Mouse (Mus musculus) left cerebral cortex, adult 11 months (tissue): Measurements from ENCODE around the gene Ppara.
"Not testable (repeated sequence)": the region's sequence is repeated elsewhere in the genome, so short reads cannot be mapped to it uniquely, and the experiment has no call there.

ENCODE experiments used
- DNase-seq: peaks from one replicate; pipeline ENCODE4 v3.0.0; 2022; ENCODE audit warnings: low spot score

The Ppara gene

GRCm38 (mm10) chr15:85757768-85758167, 23.0 kb downstream of the Ppara start:
- DNase-seq = no peak

GRCm38 (mm10) chr15:85762761-85763160, 28.0 kb downstream of the Ppara start:
- DNase-seq = no peak

GRCm38 (mm10) chr15:85765022-85765421, 30.2 kb downstream of the Ppara start:
- no peak for DNase-seq

GRCm38 (mm10) chr15:85766677-85767076, 31.9 kb downstream of the Ppara start:
- DNase-seq = no peak

GRCm38 (mm10) chr15:85768991-85769390, 34.2 kb downstream of the Ppara start:
- no peak for DNase-seq

- no peak for DNase-seq
Measured at GRCm38 (mm10) chr15:85771306-85772121, 36.7 kb downstream of the Ppara start.

GRCm38 (mm10) chr15:85772146-85772740, 37.5 kb downstream of the Ppara start:
- DNase-seq = no peak

- no peak for DNase-seq
Measured at GRCm38 (mm10) chr15:85774419-85774818, 39.6 kb downstream of the Ppara start.

GRCm38 (mm10) chr15:85775001-85775400, 40.2 kb downstream of the Ppara start:
- no peak for DNase-seq

- DNase-seq = no peak
Measured at GRCm38 (mm10) chr15:85776241-85776640, 41.5 kb downstream of the Ppara start.

- no peak for DNase-seq
Measured at GRCm38 (mm10) chr15:85776771-85777170, 42.0 kb downstream of the Ppara start.

- DNase-seq = not testable (repeated sequence)
Measured at GRCm38 (mm10) chr15:85778891-85779290, 44.1 kb downstream of the Ppara start.

GRCm38 (mm10) chr15:85783146-85783545, 48.4 kb downstream of the Ppara start:
- no peak for DNase-seq

GRCm38 (mm10) chr15:85784341-85784740, 49.6 kb downstream of the Ppara start:
- DNase-seq = no peak

- DNase-seq = no peak
Measured at GRCm38 (mm10) chr15:85786711-85787110, 51.9 kb downstream of the Ppara start.

GRCm38 (mm10) chr15:85787482-85787881, 52.7 kb downstream of the Ppara start:
- DNase-seq = no peak

- DNase-seq = no peak
Measured at GRCm38 (mm10) chr15:85788051-85788450, 53.3 kb downstream of the Ppara start.

- no peak for DNase-seq
Measured at GRCm38 (mm10) chr15:85788633-85789032, 53.9 kb downstream of the Ppara start.

GRCm38 (mm10) chr15:85791449-85791848, 56.7 kb downstream of the Ppara start:
- DNase-seq = no peak

GRCm38 (mm10) chr15:85792819-85793218, 58.0 kb downstream of the Ppara start:
- DNase-seq = no peak

- DNase-seq = no peak
Measured at GRCm38 (mm10) chr15:85795516-85795915, 60.7 kb downstream of the Ppara start.

GRCm38 (mm10) chr15:85798676-85799075, 63.9 kb downstream of the Ppara start:
- DNase-seq = no peak

GRCm38 (mm10) chr15:85802931-85803330, 68.1 kb downstream of the Ppara start:
- no peak for DNase-seq

GRCm38 (mm10) chr15:85806886-85807285, 72.1 kb downstream of the Ppara start:
- no peak for DNase-seq
